In genomic region chr12:116404012-116404679, GRCm38 (mm10) we compare ENCODE assay signal across 8 mouse cellular contexts. TPM values are rescaled to one million over a fixed set of nuclear protein-coding genes. Genes with fewer than 3 reads are reported as not detected.
A peak's percentile ranks its signal among the peaks of the same experiment; 100 is the strongest.
DNase-seq lines count a peak whose midpoint lies in the region; ATAC-seq and TF ChIP-seq lines count a peak whose summit lies in the region.

No protein-coding gene starts in this region.

- no peak for TF ChIP-seq CTCF in kidney, adult 2 months (conservative IDR thresholded peaks at IDR 0.05; ENCODE audit: insufficient read depth, insufficient read length, low read depth, low read length)
- no peak for TF ChIP-seq CTCF in G1E (IDR thresholded peaks at IDR 0.05; ENCODE audit: low read depth, low read length)

- whole genome bisulfite sequencing in kidney, embryonic 14.5 days: 94% methylated on average over 18 of the region's 18 CpGs
- WGBS in kidney, adult 2 months: 97% methylated on average over 18 of the region's 18 CpGs
- 96% methylated on average over 18 of the region's 18 CpGs for WGBS in embryonic facial prominence, embryonic 12.5 days
- WGBS in hindbrain, embryonic 12.5 days: 97% methylated on average over 18 of the region's 18 CpGs
- WGBS in liver, embryonic 15.5 days (ENCODE audit: insufficient replicate concordance): 86% methylated on average over 18 of the region's 18 CpGs

- peaks cover 16% of the 10 kb centered on the region; the same call in 1 of the 2 replicates for H3K36me3 ChIP-seq in kidney, embryonic 14.5 days (ENCODE audit: control insufficient read depth, insufficient read depth, low read length)
- no peaks in the 10 kb centered on the region for H3K36me3 ChIP-seq in kidney, adult 2 months (ENCODE audit: control insufficient read depth, insufficient read depth, low read length)
- H3K36me3 ChIP-seq in G1E (replicated peaks): peaks cover 46% of the 10 kb centered on the region
- peaks cover 23% of the 10 kb centered on the region for H3K36me3 ChIP-seq in embryonic facial prominence, embryonic 12.5 days
- H3K36me3 ChIP-seq in hindbrain, embryonic 12.5 days: peaks cover 21% of the 10 kb centered on the region
- H3K36me3 ChIP-seq in liver, embryonic 15.5 days (replicated peaks): peaks cover 39% of the 10 kb centered on the region

- no peaks in the 10 kb centered on the region for H3K27me3 ChIP-seq in kidney, embryonic 14.5 days (ENCODE audit: control insufficient read depth, insufficient read depth, low read length)
- no peaks in the 10 kb centered on the region for H3K27me3 ChIP-seq in kidney, adult 2 months (replicated peaks; ENCODE audit: control insufficient read depth, insufficient read depth, low read length)
- H3K27me3 ChIP-seq in G1E (ENCODE audit: insufficient read depth, low read length): no peaks in the 10 kb centered on the region
- H3K27me3 ChIP-seq in embryonic facial prominence, embryonic 12.5 days: no peaks in the 10 kb centered on the region
- no peaks in the 10 kb centered on the region for H3K27me3 ChIP-seq in hindbrain, embryonic 12.5 days
- H3K27me3 ChIP-seq in liver, embryonic 15.5 days: no peaks in the 10 kb centered on the region

- ATAC-seq in kidney, embryonic 14.5 days (ENCODE audit: low FRiP score, low TSS enrichment): no peak
- no peak for ATAC-seq in G1E (ENCODE audit: extremely low read depth, insufficient number of reproducible peaks, low FRiP score, poor library complexity, severe bottlenecking)
- ATAC-seq in embryonic facial prominence, embryonic 12.5 days (ENCODE audit: insufficient number of reproducible peaks, insufficient read depth, low FRiP score, low TSS enrichment): no peak
- ATAC-seq in hindbrain, embryonic 12.5 days (ENCODE audit: low FRiP score): no peak; the same call in 1 of the 2 replicates
- no peak for ATAC-seq in liver, embryonic 15.5 days (ENCODE audit: insufficient read depth)

- DNase-seq in kidney, adult 2 months: no peak
- no peak for DNase-seq in G1E (ENCODE audit: low spot score)
- peak; percentile 13 for DNase-seq in testis, postnatal 14 days (ENCODE audit: low spot score)
- no peak for DNase-seq in urinary bladder, adult 2 months (ENCODE audit: low spot score)

- H3K4me2 ChIP-seq in kidney, embryonic 14.5 days (replicated peaks; ENCODE audit: low read depth, low read length): peak overlapping the region; percentile 78
- H3K4me2 ChIP-seq in embryonic facial prominence, embryonic 12.5 days (replicated peaks): peak overlapping the region; percentile 87
- H3K4me2 ChIP-seq in hindbrain, embryonic 12.5 days (replicated peaks): peak overlapping the region; percentile 91
- peak overlapping the region; percentile 75 for H3K4me2 ChIP-seq in liver, embryonic 15.5 days

- no peak overlapping the region for H3K27ac ChIP-seq in kidney, embryonic 14.5 days (ENCODE audit: low read depth, low read length)
- H3K27ac ChIP-seq in kidney, adult 2 months (ENCODE audit: insufficient read depth, low read depth, low read length): no peak overlapping the region
- H3K27ac ChIP-seq in embryonic facial prominence, embryonic 12.5 days: no peak overlapping the region
- no peak overlapping the region for H3K27ac ChIP-seq in hindbrain, embryonic 12.5 days
- peak overlapping the region; percentile 69 for H3K27ac ChIP-seq in liver, embryonic 15.5 days (replicated peaks)

- H3K4me1 ChIP-seq in kidney, embryonic 14.5 days (ENCODE audit: control insufficient read depth, insufficient read depth, low read length): 0 out of 2 replicates have a peak, but pooled peaks cover 4% of the 10 kb centered on the region
- H3K4me1 ChIP-seq in kidney, adult 2 months (ENCODE audit: control insufficient read depth, insufficient read depth, low read length): no peaks in the 10 kb centered on the region
- peaks cover 40% of the 10 kb centered on the region for H3K4me1 ChIP-seq in G1E (ENCODE audit: insufficient read depth, low read depth, low read length)
- peaks cover 6% of the 10 kb centered on the region; the same call in 1 of the 2 replicates for H3K4me1 ChIP-seq in embryonic facial prominence, embryonic 12.5 days
- H3K4me1 ChIP-seq in hindbrain, embryonic 12.5 days: peaks cover 10% of the 10 kb centered on the region
- H3K4me1 ChIP-seq in liver, embryonic 15.5 days (replicated peaks): peaks cover 33% of the 10 kb centered on the region

- TF ChIP-seq POLR2A in kidney, adult 2 months (IDR thresholded peaks at IDR 0.05; ENCODE audit: low read depth, low read length): no peak

- H3K9me3 ChIP-seq in kidney, embryonic 14.5 days (ENCODE audit: control insufficient read depth, low read length): peaks cover 29% of the 10 kb centered on the region
- H3K9me3 ChIP-seq in G1E (replicated peaks): peaks cover 18% of the 10 kb centered on the region
- peaks cover 33% of the 10 kb centered on the region for H3K9me3 ChIP-seq in embryonic facial prominence, embryonic 12.5 days
- H3K9me3 ChIP-seq in hindbrain, embryonic 12.5 days (replicated peaks): peaks cover 37% of the 10 kb centered on the region
- no peaks in the 10 kb centered on the region for H3K9me3 ChIP-seq in liver, embryonic 15.5 days (replicated peaks)

- H3K9ac ChIP-seq in kidney, embryonic 14.5 days (ENCODE audit: low read depth, low read length): no peak overlapping the region
- H3K9ac ChIP-seq in embryonic facial prominence, embryonic 12.5 days: no peak overlapping the region
- no peak overlapping the region for H3K9ac ChIP-seq in hindbrain, embryonic 12.5 days
- H3K9ac ChIP-seq in liver, embryonic 15.5 days: peak overlapping the region; percentile 61

- peak overlapping the region; percentile 84 for H3K4me3 ChIP-seq in kidney, embryonic 14.5 days (ENCODE audit: low read length)
- H3K4me3 ChIP-seq in kidney, adult 2 months (ENCODE audit: insufficient read depth, low read depth, low read length): no peak overlapping the region
- peak overlapping the region; percentile 88 for H3K4me3 ChIP-seq in G1E (ENCODE audit: low read depth, low read length)
- peak overlapping the region; percentile 72 for H3K4me3 ChIP-seq in embryonic facial prominence, embryonic 12.5 days
- peak overlapping the region; percentile 74; the same call in 1 of the 2 replicates for H3K4me3 ChIP-seq in hindbrain, embryonic 12.5 days
- peak overlapping the region; percentile 99 for H3K4me3 ChIP-seq in liver, embryonic 15.5 days (replicated peaks)

RNA-seq across cellular contexts. Expression of gene Ncapg2, which starts 1.1 kb away (rescaled TPM):
- polyA plus RNA-seq in kidney, embryonic 14.5 days (2014; fragmentation: Nextera tagmentation; extraction: Ambion mirVana): 31.8 and 49.5 TPM in 2 replicates
- polyA plus RNA-seq in kidney, adult 2 months (2012; rRNA removed): 0.73 and 0.89 TPM in 2 replicates
- 138 and 179 TPM in 2 replicates for total RNA-seq in G1E (2014; fragmentation: Nextera tagmentation)
- 229 and 321 TPM in 2 replicates for total RNA-seq in G1E (2017)
- polyA plus RNA-seq in G1E (2012): 28.9 and 36.1 TPM in 2 replicates
- 45.6 and 49.1 TPM in 2 replicates for polyA plus RNA-seq in embryonic facial prominence, embryonic 12.5 days (2016; fragmentation: Nextera tagmentation; extraction: Ambion mirVana)
- polyA plus RNA-seq in hindbrain, embryonic 12.5 days (2016; fragmentation: Nextera tagmentation; extraction: Ambion mirVana): 28.1 and 30.3 TPM in 2 replicates
- polyA plus RNA-seq in liver, embryonic 15.5 days (2015; fragmentation: Nextera tagmentation; extraction: Ambion mirVana): 44.1 and 45.2 TPM in 2 replicates
- 3.1 and 3.2 TPM in 2 replicates for polyA plus RNA-seq in urinary bladder, adult 2 months (2012; rRNA removed)
